Mouse (Mus musculus): Measurements from ENCODE around the gene Disp3.

The Disp3 gene

GRCm38 (mm10) chr4:148291080-148291479, 3.3 kb upstream of the Disp3 start:
- DNase-seq (ENCODE audit: low spot score in 2 of 2) = no peak

GRCm38 (mm10) chr4:148288055-148288549, 337 bp upstream of the Disp3 start:
- DNase-seq (ENCODE audit: low spot score in 2 of 2) = peak; percentile 65 to 84

GRCm38 (mm10) chr4:148287041-148287440, 724 bp downstream of the Disp3 start:
- DNase-seq (ENCODE audit: low spot score in 2 of 2) = no peak

GRCm38 (mm10) chr4:148286226-148287031, 1.3 kb downstream of the Disp3 start:
- no peak for DNase-seq (ENCODE audit: low spot score in 2 of 2)

GRCm38 (mm10) chr4:148284219-148284618, 3.5 kb downstream of the Disp3 start:
- no peak for DNase-seq (ENCODE audit: low spot score in 2 of 2)

- DNase-seq (ENCODE audit: low spot score in 2 of 2) = no peak
These were observed 10.8 kb downstream of the Disp3 start for GRCm38 (mm10) chr4:148276816-148277491.

GRCm38 (mm10) chr4:148274671-148275070, 13.1 kb downstream of the Disp3 start:
- DNase-seq (ENCODE audit: low spot score in 2 of 2) = no peak

GRCm38 (mm10) chr4:148273229-148273628, 14.5 kb downstream of the Disp3 start:
- DNase-seq (ENCODE audit: low spot score in 2 of 2) = no peak

GRCm38 (mm10) chr4:148271656-148272055, 16.1 kb downstream of the Disp3 start:
- no peak for DNase-seq (ENCODE audit: low spot score in 2 of 2)

GRCm38 (mm10) chr4:148266973-148267507, 20.7 kb downstream of the Disp3 start:
- no peak for DNase-seq (ENCODE audit: low spot score in 2 of 2)

GRCm38 (mm10) chr4:148259941-148260340, 27.8 kb downstream of the Disp3 start:
- DNase-seq (ENCODE audit: low spot score in 2 of 2) = no peak

- peak in 1 of 2 experiments; percentile 77 for DNase-seq (ENCODE audit: low spot score in 2 of 2)
These were observed 38.4 kb downstream of the Disp3 start for GRCm38 (mm10) chr4:148249341-148249740.

GRCm38 (mm10) chr4:148240387-148240786, 47.4 kb downstream of the Disp3 start:
- DNase-seq (ENCODE audit: low spot score in 2 of 2) = no peak

- no peak for DNase-seq (ENCODE audit: low spot score in 2 of 2)
These were observed 48.2 kb downstream of the Disp3 start for GRCm38 (mm10) chr4:148239474-148240130.

GRCm38 (mm10) chr4:148238919-148239318, 48.8 kb downstream of the Disp3 start:
- DNase-seq (ENCODE audit: low spot score in 2 of 2) = no peak

GRCm38 (mm10) chr4:148238218-148238617, 49.5 kb downstream of the Disp3 start:
- DNase-seq (ENCODE audit: low spot score in 2 of 2) = no peak

- DNase-seq (ENCODE audit: low spot score in 2 of 2) = no peak
These were observed 51.1 kb downstream of the Disp3 start for GRCm38 (mm10) chr4:148236664-148237063.

- DNase-seq (ENCODE audit: low spot score in 2 of 2) = no peak
These were observed 54.7 kb downstream of the Disp3 start for GRCm38 (mm10) chr4:148233061-148233460.

GRCm38 (mm10) chr4:148232615-148233014, 55.1 kb downstream of the Disp3 start:
- DNase-seq (ENCODE audit: low spot score in 2 of 2) = no peak

GRCm38 (mm10) chr4:148232124-148232523, 55.6 kb downstream of the Disp3 start:
- no peak for DNase-seq (ENCODE audit: low spot score in 2 of 2)

GRCm38 (mm10) chr4:148229646-148230045, 58.1 kb downstream of the Disp3 start:
- peak; percentile 45 to 74 for DNase-seq (ENCODE audit: low spot score in 2 of 2)

GRCm38 (mm10) chr4:148222983-148223382, 64.8 kb downstream of the Disp3 start:
- DNase-seq (ENCODE audit: low spot score in 2 of 2) = no peak
